Mouse (Mus musculus) erythroid progenitor cell, adult 5-6 weeks (primary cell): ENCODE results near the gene Ephx3. TPM values are rescaled to one million over a fixed set of nuclear protein-coding genes. Genes with fewer than 3 reads are reported as not detected.

ENCODE experiments used
- total RNA-seq, 2 experiments: library from RNA; stranded (forward) in 1 of 2; stranded (reverse) in 1 of 2; fragments of 150-400 nt in 1 of 2; fragments of 186-747, 209-891 nt in 1 of 2; gene quantifications; 2 replicates each; pipeline versions ENCODE4 v1.2.3 to v1.2.4; 2015 to 2017; ENCODE audit warnings: low replicate concordance in 2 of 2

The Ephx3 gene
- total RNA-seq, 2 experiments from 2014 or later, result 0.84 to 2.7 TPM

Other genes with a start within 250 kb of the Ephx3 start
- gene Rrp1b, start 153.4 kb downstream of the Ephx3 start, total RNA-seq (2015; ENCODE audit: low replicate concordance), result 4.0 and 8.8 TPM in 2 replicates
- gene Rrp1b, start 153.4 kb downstream of the Ephx3 start, total RNA-seq (2017; ENCODE audit: low replicate concordance), result 1.5 and 5.4 TPM in 2 replicates
- not detected in 2 replicates for gene Hsf2bp, start 153.2 kb downstream of the Ephx3 start, total RNA-seq (2015; ENCODE audit: low replicate concordance)
- gene Hsf2bp, start 153.2 kb downstream of the Ephx3 start, total RNA-seq (2017; ENCODE audit: low replicate concordance), result not detected in 2 replicates
- 0.42 TPM in 1 of 2 replicates, not detected in the other for gene Notch3, start 22.7 kb downstream of the Ephx3 start, total RNA-seq (2015; ENCODE audit: low replicate concordance)
- gene Notch3, start 22.7 kb downstream of the Ephx3 start, total RNA-seq (2017; ENCODE audit: low replicate concordance), result 0.26 TPM in 1 of 2 replicates, not detected in the other
- 116 and 144 TPM in 2 replicates for gene Brd4, start 95.2 kb upstream of the Ephx3 start, total RNA-seq (2015; ENCODE audit: low replicate concordance)
- 61.8 and 82.5 TPM in 2 replicates for gene Brd4, start 95.2 kb upstream of the Ephx3 start, total RNA-seq (2017; ENCODE audit: low replicate concordance)
- 26.8 and 33.5 TPM in 2 replicates for gene Akap8, start 131.7 kb upstream of the Ephx3 start, total RNA-seq (2015; ENCODE audit: low replicate concordance)
- gene Akap8, start 131.7 kb upstream of the Ephx3 start, total RNA-seq (2017; ENCODE audit: low replicate concordance), result 60.9 and 62.4 TPM in 2 replicates
- gene Akap8l, start 161.1 kb upstream of the Ephx3 start, total RNA-seq (2015; ENCODE audit: low replicate concordance), result 45.8 and 108 TPM in 2 replicates
- gene Akap8l, start 161.1 kb upstream of the Ephx3 start, total RNA-seq (2017; ENCODE audit: low replicate concordance), result 150 and 167 TPM in 2 replicates
- 14.1 and 19.7 TPM in 2 replicates for gene Wiz, start 199.9 kb upstream of the Ephx3 start, total RNA-seq (2015; ENCODE audit: low replicate concordance)
- gene Wiz, start 199.9 kb upstream of the Ephx3 start, total RNA-seq (2017; ENCODE audit: low replicate concordance), result 3.3 and 5.6 TPM in 2 replicates
- 12.6 and 16.3 TPM in 2 replicates for gene Rasal3, start 214.0 kb upstream of the Ephx3 start, total RNA-seq (2015; ENCODE audit: low replicate concordance)
- gene Rasal3, start 214.0 kb upstream of the Ephx3 start, total RNA-seq (2017; ENCODE audit: low replicate concordance), result 5.3 and 17.5 TPM in 2 replicates
- 1.1 and 3.4 TPM in 2 replicates for gene Pglyrp2, start 234.6 kb upstream of the Ephx3 start, total RNA-seq (2015; ENCODE audit: low replicate concordance)
- 1.2 and 2.1 TPM in 2 replicates for gene Pglyrp2, start 234.6 kb upstream of the Ephx3 start, total RNA-seq (2017; ENCODE audit: low replicate concordance)